Mouse (Mus musculus) WW6 (cell line): ENCODE measurements around the gene Hspb11.

ENCODE experiments used
- DNase-seq: peaks from one replicate; pipeline ENCODE4 v3.0.0-alpha.2; 2013; ENCODE audit warnings: low read depth, low spot score

The Hspb11 gene

DNA sequence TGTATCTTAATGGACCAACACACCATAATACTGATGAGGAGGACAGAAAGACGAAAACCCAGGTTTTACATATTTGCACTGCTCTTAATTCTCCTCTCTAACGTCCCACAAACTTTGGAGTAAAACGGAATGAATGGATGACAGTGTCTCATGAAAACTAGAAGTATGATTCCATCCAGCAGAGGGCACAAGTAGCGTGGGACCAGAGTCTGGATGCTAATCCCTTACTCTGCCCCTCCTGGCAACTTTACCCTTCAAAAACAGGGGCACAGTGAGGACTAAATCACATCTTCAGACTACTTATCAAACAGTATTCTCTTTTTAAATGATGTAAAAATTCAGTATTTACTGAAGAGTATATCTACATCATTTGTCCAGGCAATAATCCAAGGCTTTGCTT lies 2.9 kb upstream of the Hspb11 start:
- DNase-seq = no peak

DNA sequence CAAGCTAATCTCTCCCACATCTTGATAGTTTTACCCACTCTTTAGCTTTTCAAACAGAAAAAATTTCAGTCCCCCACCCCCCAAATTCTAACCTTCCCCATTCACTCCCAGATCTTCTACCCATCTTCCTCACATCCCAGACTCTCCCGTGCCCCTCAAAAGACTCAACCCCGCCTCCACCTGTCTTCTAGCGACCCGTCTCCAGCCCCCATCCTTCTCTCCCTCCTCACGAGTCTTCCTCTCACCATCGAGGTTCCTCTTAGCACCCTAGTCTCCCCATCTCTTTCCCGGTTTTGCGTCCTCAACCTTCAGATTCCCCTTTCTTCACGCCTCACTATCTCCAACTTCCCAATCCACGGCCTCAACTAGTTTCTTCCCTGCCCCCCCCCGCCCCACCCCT lies 871 bp upstream of the Hspb11 start:
- DNase-seq = no peak

DNA sequence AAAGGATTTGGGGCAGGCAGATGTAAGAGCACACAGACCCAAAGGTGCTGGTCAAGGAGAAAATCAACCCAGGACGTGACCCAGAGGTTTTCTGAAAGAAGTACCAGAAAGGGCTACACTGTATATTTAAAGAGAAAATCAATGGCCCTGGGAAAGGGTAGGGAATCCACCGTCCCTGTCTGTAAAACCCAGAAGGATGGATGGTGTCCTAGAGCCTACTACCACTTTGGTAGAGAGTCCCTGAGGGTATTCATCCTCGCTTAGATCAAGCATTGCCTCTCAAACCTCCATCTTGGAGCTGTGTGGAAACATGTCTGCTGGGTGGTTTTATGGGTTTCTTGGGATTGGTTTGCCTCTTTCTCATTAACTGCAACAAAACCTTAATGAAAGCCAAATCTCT lies 1.0 kb downstream of the Hspb11 start:
- DNase-seq = no peak

DNA sequence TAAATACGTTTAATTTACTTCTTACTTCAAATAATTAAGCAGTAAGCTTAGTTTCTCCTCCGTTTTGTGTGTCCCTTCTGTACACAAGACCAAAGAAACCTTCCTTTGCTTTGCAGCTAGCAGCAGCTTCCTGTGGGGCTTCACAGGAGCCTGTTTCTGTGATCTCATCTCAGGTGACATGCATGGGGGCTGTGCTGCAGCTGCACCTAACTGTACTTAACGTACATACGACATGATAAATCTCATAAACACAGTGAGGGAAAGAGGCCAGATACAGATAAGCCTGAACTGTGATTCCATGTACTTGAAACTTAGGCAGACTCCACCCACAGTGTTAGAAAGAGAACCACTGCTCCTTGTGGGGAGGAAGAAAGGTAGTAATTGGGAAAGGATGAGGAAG lies 6.6 kb downstream of the Hspb11 start:
- no peak for DNase-seq

DNA sequence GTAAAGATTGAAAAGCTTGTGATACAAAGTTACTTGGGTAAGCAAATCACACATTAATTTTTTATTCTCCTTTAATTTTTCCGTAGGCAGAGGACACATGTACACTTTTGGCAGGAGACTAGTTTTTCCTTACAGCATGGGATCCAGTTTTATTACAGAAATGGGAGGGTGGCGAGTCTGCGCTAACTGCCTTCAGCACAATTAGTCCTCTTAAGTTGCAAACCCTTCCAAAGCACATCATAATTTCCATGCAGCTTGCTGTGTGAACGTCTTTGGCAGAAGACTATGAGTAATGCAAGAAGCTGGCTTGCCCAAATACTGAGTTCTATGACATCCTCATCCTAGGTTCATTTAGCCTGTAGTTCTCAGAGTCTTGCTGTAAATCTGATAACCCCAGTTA lies 20.3 kb downstream of the Hspb11 start:
- no peak for DNase-seq

DNA sequence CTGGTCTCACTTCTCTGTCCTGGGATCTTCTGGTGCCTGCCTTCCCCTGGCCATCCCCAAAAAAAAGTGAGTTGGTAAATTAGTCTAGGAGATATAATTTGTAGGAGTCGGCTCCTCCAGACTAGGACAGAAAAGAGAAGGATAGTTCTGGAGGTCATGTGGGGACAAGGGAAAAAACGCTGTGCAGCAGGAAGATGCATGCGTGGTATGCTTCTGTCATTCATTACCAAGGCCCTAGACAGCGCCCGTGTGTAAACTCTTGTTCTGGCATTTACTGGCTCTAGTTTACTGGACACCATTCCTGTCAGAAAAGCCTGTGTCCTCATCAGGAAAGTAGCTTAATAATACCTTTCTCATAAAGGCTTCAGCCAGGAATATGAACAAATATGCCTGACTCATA lies 21.1 kb downstream of the Hspb11 start:
- no peak for DNase-seq

DNA sequence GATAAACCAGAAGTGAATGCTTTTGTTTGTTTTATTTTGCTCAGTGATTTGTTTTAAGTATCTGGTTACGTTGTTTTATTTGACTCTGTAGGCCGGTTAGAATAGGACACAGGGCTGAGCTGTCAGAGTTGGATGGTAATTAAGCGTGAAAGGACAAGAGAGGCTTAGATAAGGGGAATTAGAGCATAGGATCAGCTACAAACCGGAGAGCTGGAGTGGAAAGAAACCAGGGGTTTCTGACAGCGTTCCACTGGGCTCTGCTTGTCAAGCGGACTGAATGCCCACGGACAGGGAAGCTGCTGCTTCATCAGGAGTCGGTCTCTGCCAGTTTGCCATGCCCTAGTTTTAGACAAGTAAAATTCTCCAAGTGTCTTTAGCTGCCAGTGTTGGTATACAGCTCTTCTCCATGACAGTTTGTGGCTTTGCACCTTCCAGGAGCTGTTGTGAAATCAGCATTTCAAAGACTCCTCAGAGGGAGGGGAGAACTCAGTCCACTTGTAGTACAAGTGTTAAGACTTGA lies 24.9 kb downstream of the Hspb11 start:
- no peak for DNase-seq

DNA sequence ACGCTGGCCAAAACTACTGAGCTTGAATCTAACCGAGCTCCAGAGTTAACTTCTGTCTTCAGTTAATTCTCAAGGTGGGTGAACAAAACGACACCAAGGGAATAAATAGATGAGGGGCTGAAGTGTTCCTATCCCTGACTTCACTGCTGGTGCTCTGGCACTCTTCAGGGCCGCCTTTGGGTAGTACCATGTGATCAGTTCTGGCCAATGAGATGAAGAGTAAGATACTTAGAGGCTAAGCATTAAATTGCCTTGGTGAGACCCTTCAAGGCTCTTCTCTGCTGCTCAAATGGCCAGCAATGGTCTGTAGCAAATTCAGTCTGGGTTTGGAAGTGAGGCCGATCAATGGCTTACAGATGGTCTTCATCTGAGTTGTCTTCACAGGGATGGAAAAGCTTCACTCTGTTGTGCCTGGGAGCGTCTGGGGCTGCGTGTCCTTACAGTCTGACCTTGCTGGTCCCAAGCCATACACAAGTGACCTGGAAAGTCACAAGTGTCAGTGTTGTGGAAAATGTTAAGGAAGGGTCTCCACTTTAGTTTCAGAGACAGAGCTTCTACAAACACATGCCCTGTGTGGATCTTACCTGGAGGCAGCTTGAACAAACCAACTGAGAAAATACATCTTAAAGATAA lies 27.6 kb downstream of the Hspb11 start:
- DNase-seq = no peak

DNA sequence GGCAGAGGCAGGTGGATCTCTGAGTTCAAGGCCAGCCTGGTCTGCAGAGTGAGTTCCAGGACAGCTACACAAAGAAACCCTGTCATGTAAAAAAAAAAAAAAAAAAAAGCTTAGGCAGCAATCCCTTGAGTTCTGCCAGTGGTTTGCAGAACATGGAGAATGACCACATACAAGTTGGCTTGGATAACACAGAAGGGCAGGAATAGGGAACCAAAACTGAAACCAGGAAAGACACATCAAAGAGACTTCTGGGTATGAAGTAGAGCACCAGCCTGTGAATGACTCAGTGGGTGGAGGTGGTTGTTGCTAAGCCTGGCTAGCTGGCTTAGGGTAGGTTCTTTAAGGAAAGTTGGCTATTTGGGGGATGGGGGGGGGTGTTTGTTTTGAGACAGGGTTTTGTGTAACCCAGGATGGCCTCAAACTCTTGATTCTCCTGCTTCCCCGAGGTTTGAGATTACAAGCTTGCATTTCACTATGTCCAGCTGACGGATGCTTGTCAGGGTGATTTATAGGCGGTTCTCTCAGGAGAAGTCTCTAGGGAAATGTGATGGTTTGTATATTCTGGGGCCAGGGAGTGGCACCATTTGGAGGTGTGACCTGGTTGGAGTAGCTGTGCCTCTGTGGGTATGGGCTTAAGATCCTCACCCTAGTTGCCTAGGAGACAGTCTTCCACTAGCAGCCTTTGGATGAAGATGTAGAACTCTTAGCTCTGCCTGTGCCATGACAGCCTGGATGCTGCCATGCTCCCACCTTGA lies 32.2 kb downstream of the Hspb11 start:
- DNase-seq = no peak

DNA sequence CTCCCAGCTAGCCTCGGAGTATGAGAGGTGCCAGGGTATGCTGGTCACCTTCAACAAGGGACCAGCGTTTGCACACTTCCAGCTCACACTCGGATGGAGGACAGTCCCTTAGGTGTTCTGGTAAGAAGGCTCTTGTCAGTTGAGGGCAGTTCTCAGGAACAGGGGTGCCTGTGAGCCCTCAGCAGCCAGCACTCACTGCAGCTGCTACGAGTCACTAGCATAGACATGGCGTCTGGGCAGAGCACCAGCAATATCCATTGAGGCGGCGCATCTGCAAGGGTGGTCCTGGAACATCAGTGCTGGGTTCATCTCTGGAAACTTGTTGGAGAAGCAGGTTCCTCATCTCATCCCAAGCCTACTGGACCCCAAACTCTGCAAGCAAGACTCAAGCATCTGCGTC lies 33.0 kb downstream of the Hspb11 start:
- DNase-seq = no peak

DNA sequence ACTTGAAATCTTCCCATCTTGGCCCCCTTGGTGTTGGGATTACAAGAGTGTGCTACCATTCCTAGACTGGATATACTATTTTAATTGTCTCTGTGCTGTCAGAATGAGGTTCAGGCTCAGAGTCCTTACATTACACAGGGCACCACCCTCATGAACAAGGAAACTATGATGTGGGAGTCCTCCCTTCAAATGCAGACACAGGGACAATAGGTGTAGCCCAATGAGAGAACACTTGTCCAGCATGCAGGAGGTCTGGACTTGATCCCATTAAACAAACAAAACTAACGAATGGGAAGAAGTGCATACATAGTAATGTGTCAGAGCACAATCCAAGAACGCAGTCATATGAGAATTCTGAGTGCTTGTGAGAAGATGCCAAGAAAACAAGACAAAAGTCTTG lies 34.1 kb downstream of the Hspb11 start:
- no peak for DNase-seq

DNA sequence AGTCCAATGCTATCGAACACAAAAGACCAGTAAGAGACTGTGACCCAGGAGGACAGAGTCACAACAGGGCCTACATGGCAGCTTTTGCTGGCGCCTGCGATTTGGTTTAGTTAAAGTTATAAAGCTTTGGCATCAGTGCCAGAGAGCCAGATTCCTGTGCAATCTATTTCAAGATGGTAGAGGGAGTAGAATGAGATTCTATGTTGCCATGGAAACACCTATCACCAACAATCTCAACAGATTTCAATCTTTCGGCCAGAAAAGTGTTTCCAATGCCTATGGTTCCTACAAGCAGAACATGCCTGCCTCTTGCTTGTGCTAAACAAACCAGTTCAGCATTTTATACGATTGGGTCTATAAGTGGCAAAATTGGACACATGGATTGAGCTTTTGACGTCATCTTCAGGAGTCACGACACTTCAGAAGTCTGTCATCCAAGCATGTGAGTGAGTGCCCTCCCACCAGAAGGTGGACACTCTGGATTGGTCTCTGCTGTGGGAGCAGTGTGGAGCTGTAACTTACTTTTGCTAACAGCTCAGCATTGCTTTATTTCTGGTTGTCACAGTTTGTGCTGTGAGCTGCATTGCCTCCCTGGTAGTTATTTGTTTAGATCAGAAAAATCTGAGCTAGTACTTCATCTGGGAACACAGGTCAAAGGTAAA lies 38.3 kb downstream of the Hspb11 start:
- no peak for DNase-seq

DNA sequence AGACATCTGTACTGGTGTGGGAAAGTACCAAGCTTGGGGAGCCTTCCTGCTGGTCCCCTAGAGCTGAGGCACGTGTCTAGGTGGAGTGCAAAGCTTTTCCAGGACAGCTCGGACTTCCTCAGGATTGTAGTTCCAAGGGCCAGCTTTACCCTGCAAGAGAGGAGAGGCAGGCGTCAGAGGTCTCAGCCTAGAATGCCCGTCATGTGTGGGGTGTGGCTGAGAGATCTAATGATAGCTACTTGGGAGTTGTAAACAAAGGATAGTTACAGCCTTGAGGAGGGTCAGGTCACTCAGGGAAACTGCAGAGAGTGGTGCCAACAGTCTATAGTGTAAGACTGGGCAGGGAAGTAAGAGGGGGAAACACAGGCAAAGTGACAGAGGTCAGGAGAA lies 38.9 kb downstream of the Hspb11 start:
- DNase-seq = no peak

DNA sequence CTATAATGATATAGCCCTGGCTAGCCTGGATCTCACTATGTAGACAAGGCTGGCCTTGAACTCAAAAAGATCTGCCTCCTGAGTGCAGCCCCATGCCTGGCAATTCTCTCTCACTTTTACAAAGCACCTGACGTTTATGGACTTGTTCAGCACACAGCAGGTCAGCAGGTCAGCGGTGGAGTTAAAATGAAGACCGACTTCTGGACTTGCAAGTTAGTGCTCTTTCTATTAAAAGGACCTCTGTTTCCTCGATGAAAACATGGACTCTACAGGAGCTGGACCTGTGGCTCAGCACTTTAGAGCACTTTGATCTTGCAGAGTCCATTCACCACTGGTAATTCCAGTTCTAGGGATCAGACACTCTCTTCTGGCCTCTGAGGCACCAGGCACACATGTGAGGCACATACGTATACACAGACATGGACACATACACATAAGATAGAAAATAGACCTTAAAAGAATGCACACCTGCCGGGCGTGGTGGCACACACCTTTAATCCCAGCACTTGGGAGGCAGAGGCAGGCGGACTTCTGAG lies 44.7 kb downstream of the Hspb11 start:
- no peak for DNase-seq

DNA sequence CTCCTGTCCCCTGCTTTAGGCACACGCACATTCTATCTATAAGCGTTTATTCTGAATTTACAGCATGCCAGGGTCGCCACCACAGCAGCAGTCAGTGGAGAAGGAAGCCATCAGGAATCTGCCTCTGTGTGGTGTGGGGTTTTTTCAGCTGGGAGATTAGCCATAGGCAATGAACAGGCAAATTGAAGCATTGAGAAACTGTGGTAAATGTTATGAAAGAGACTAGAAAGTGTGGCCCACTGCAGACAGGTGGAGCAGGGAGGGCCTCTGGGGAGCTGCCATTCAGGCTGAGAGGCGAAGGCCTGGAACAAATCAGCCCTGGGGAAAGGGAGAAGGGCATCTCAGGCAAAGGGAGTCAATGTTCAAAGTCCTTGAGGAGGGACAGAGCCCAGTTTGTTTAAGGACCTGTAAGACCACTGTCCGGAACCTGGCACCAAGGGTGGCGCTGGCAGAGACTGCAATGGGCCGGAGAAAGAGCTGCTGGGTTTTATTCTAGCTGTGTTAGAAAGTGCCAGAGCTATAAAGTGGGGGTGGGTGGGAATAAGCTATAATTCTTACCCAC lies 46.5 kb downstream of the Hspb11 start:
- DNase-seq = no peak

DNA sequence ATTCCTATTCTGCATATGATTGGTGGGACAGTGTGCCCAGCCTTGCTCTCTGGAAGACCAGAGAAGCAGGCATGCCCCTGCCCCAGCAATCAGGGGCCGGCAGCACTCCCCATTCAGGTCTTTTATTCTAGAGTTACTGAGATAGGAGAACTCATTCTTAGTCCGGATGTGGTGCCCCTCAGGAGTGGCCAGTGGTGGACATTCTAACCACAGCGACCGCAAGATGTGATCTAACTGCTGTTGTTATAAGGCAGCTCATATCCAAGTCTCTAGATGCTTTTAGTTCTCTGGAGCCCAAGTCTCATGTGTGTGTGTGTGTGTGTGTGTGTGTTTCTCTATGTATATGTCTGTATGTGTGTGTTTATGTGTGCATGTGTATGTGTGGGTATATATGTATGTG lies 47.0 kb downstream of the Hspb11 start:
- no peak for DNase-seq

DNA sequence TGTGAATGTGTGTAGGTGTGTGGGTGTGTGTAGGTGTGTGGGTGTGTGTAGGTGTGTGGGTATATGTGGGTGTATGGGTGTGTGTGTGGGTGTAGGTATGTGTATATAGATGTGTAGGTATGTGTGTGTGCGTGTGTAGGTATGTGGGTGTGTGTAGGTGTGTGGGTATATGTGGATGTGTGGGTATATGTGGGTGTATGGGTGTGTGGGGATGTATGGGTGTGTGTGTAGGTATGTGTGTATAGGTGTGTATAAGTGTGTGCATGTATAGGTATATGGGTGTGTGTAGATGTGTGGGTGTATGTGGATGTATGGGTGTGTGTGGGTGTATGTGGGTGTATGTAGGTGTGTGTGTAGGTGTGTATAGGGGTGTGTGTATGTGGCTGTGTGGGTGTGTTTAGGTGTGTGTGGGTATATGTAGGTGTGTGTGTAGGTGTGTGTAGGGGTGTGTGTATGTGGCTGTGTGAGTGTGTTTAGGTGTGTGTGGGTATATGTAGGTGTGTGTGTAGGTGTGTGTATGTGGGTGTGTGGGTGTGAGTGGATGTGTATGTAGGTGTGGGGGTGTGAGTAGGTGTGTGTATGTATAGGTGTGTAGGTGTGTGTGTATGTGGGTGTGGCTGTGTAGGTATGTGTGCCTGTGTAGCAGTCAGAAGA lies 47.6 kb downstream of the Hspb11 start:
- no peak for DNase-seq

DNA sequence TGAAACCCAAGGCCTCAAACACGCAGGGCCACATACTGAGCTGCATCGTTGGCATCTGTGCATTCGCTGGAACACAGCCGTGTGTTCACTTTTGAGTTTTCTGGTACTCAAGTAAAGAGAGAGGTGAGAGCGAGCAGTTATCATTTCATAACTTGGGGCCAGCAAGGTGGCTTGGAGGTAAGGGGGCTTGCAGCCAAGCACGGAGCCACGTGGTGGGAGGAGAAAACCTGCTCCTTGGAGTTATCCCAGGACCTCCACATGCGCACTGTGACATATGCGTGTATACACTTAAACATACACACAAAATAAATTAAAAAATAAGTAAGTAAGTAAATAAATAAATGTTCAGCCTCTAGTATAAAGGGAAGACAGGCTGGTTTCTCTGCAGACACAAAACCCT lies 48.8 kb downstream of the Hspb11 start:
- no peak for DNase-seq

DNA sequence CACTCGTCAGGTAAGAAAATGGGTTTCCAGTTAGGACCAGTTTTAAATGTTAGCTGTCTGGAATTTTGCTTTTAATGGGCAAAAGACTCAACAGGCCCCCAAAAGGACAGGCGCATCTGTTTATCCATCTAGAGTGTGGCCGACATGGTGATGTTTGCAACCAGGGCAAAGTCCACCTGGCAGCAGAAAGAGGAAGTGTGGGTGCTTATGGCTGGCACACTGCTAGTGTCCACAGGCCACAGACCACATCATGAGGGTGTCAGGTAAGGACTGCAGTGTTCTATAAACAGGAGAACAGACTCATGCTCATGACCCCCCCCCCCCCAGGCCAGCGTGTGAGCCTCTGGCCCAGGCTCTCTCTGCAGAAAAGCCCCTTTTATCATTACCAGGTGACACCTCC lies 49.4 kb downstream of the Hspb11 start:
- no peak for DNase-seq

DNA sequence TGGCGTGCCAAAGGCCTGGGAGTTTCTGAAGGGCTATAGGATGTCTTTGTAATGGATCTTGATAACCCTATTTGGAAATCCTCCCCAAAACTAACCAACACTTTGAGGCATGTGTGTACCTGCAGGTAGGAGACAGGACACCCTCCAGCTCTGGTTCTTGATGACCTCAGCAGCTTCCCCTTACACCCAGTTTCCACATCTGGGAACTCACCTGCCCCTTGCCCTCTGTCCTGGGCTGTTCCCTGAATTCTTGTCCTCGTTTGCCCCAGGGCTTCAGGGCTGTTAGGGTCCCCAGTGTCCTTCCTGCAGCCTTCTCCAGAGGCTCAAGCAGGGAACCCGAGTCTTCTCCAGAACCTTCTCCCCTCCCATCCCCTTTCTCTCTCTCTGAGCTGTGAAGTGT lies 50.1 kb downstream of the Hspb11 start:
- no peak for DNase-seq

DNA sequence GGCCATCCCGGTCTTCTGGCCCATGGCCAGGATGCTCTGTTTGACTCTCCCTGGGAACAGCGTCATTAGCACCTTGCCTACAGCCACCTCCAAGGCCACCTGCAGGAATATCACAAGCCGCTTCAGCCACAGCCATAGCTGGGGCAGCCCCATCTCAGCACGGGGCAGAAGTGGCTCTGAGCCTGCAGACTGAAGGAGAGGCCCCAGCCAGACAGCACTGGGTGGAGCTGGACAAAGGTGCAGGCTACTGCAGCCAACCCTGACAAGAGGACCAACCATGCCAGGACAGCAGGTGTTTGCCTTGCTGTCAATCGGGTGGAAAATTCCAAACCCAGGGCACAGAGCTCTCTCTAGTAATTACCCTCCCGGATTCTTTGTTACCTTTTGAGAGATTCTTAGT lies 53.6 kb downstream of the Hspb11 start, which contains the start of gene Dio1:
Dio1 (minus strand) TSS at position 204 of the 400 bp plus-strand sequence.
- DNase-seq = no peak
